In genomic region chr4:101450150-101450780, GRCm38 (mm10) we compare ENCODE assay signal across 8 mouse cellular contexts. TPM values are rescaled to one million over a fixed set of nuclear protein-coding genes. Genes with fewer than 3 reads are reported as not detected.
A peak's percentile ranks its signal among the peaks of the same experiment; 100 is the strongest.
DNase-seq lines count a peak whose midpoint lies in the region.

No protein-coding gene starts in this region.

- intact Hi-C loops in heart, postnatal 14 days (cut with DNase I) = no loop called here
- intact Hi-C loops in left cerebral cortex, postnatal 4 days (cut with DNase I) = no loop called here

- DNase-seq in adrenal gland, postnatal 25 days = peak; percentile 3
- no peak for DNase-seq in adrenal gland, adult (ENCODE audit: inconsistent age in 2 of 2, low spot score in 1 of 2)
- DNase-seq in cerebellum, adult 9-10 months = peak; percentile 99
- peak; percentile 48 to 53 for DNase-seq in heart, postnatal 14 days
- DNase-seq in left cerebral cortex, postnatal 4 days = peak; percentile 92
- no peak for DNase-seq in neural tube, embryonic 10.5 days (ENCODE audit: extremely low spot score, low spot score)
- DNase-seq in urinary bladder, postnatal 4 days (ENCODE audit: low spot score in 2 of 2) = no peak
- DNase-seq in urinary bladder, adult 2 months (ENCODE audit: low spot score) = no peak

RNA-seq across cellular contexts. Expression of gene Ak4, which starts 31.2 kb away (rescaled TPM):
- total RNA-seq in adrenal gland, postnatal 25 days (2021) = 2.5 and 4.3 TPM in 2 replicates
- total RNA-seq in heart, postnatal 14 days (2021) = 10 to 100 TPM; 12.6 to 14.4 TPM
- 10 to 100 TPM; 10.2 to 11.8 TPM for total RNA-seq in left cerebral cortex, postnatal 4 days (2021)
- polyA plus RNA-seq in urinary bladder, adult 2 months (2012; rRNA removed) = 9.5 and 9.8 TPM in 2 replicates

RNA-seq across cellular contexts. Expression of gene Dnajc6, which starts 46.2 kb away (rescaled TPM):
- 3.0 and 4.6 TPM in 2 replicates for total RNA-seq in adrenal gland, postnatal 25 days (2021)
- total RNA-seq in heart, postnatal 14 days (2021) = 1 to 10 TPM; 1.1 to 1.4 TPM
- 100 to 1,000 TPM; 176 to 180 TPM for total RNA-seq in left cerebral cortex, postnatal 4 days (2021)
- 3.4 TPM in 2 replicates for polyA plus RNA-seq in urinary bladder, adult 2 months (2012; rRNA removed)

Comparison
In these comparisons a context has a peak if more than half of its experiments do, and no peak if none do; other contexts are left out.
1. DNase-seq: peak in adrenal gland, postnatal 25 days (single experiment), cerebellum, adult 9-10 months (single experiment), heart, postnatal 14 days (2 of 2) and left cerebral cortex, postnatal 4 days (single experiment); none in adrenal gland, adult (0 of 2), neural tube, embryonic 10.5 days (single experiment), urinary bladder, postnatal 4 days (0 of 2) and urinary bladder, adult 2 months (single experiment).
2. RNA of gene Dnajc6, which starts 46.2 kb away (total RNA-seq): 176 to 180 TPM in left cerebral cortex, postnatal 4 days; 3.0 to 4.6 TPM in adrenal gland, postnatal 25 days and 1.1 to 1.4 TPM in heart, postnatal 14 days; every median in the first group is over 10 times any median in the second.